Mouse (Mus musculus) urinary bladder, postnatal 4 days (tissue): ENCODE measurements around the gene Myo1e.
"Not testable (repeated sequence)": the region's sequence is repeated elsewhere in the genome, so short reads cannot be mapped to it uniquely, and the experiment has no call there.

Experiments used
- DNase-seq, 2 experiments: peaks; one replicate each; pipeline ENCODE4 v3.0.0; 2021 to 2022; ENCODE audit warnings: low spot score in 2 of 2

Gene Myo1e

GRCm38 (mm10) chr9:70249881-70250681 is 42.9 kb downstream of the Myo1e start:
- DNase-seq: no peak

GRCm38 (mm10) chr9:70251441-70251985 is 44.4 kb downstream of the Myo1e start:
- no peak for DNase-seq

- DNase-seq: no peak
These were observed 45.9 kb downstream of the Myo1e start for GRCm38 (mm10) chr9:70253016-70253415.

- DNase-seq: no peak
These were observed 47.9 kb downstream of the Myo1e start for GRCm38 (mm10) chr9:70255005-70255404.

GRCm38 (mm10) chr9:70256027-70256426 is 48.9 kb downstream of the Myo1e start:
- DNase-seq: not testable (repeated sequence)

- no peak for DNase-seq
These were observed 50.3 kb downstream of the Myo1e start for GRCm38 (mm10) chr9:70257289-70258101.

GRCm38 (mm10) chr9:70260324-70260841 is 53.2 kb downstream of the Myo1e start:
- DNase-seq: no peak

GRCm38 (mm10) chr9:70261646-70262045 is 54.5 kb downstream of the Myo1e start:
- no peak for DNase-seq

- DNase-seq: no peak
These were observed 56.0 kb downstream of the Myo1e start for GRCm38 (mm10) chr9:70263134-70263533.

GRCm38 (mm10) chr9:70263735-70264134 is 56.6 kb downstream of the Myo1e start:
- no peak for DNase-seq

GRCm38 (mm10) chr9:70265513-70265912 is 58.4 kb downstream of the Myo1e start:
- no peak for DNase-seq

- no peak for DNase-seq
These were observed 59.0 kb downstream of the Myo1e start for GRCm38 (mm10) chr9:70266186-70266585.

GRCm38 (mm10) chr9:70267108-70267507 is 60.0 kb downstream of the Myo1e start:
- DNase-seq: no peak

GRCm38 (mm10) chr9:70269349-70269748 is 62.2 kb downstream of the Myo1e start:
- DNase-seq: no peak

- DNase-seq: no peak
These were observed 63.3 kb downstream of the Myo1e start for GRCm38 (mm10) chr9:70270468-70270867.

GRCm38 (mm10) chr9:70271137-70271536 is 64.0 kb downstream of the Myo1e start:
- no peak for DNase-seq

GRCm38 (mm10) chr9:70271631-70272030 is 64.5 kb downstream of the Myo1e start:
- no peak for DNase-seq

- DNase-seq: no peak
These were observed 66.9 kb downstream of the Myo1e start for GRCm38 (mm10) chr9:70274071-70274470.

- no peak for DNase-seq
These were observed 67.3 kb downstream of the Myo1e start for GRCm38 (mm10) chr9:70274476-70274875.

GRCm38 (mm10) chr9:70274887-70275555 is 67.9 kb downstream of the Myo1e start:
- no peak for DNase-seq

- DNase-seq: no peak
These were observed 69.9 kb downstream of the Myo1e start for GRCm38 (mm10) chr9:70277076-70277475.

GRCm38 (mm10) chr9:70277529-70277982 is 70.4 kb downstream of the Myo1e start:
- no peak for DNase-seq
